Mouse (Mus musculus) testis, adult 2 months (tissue): Measurements from ENCODE around the gene Gm21992. TPM values are rescaled to one million over a fixed set of nuclear protein-coding genes. Genes with fewer than 3 reads are reported as not detected.

Experiments used
- H3K27ac ChIP-seq: fragments of 200-500 bp; 2 replicates; pipeline ENCODE4 v1.5.1; 2012; ENCODE audit warnings: low read depth, low read length; ENCODE audit not compliant: control insufficient read depth, insufficient read depth
- H3K27me3 ChIP-seq: fragments of 200-500 bp; 2 replicates; pipeline ENCODE4 v1.6.1; 2012; ENCODE audit warnings: mild to moderate bottlenecking, low read length, moderate library complexity; ENCODE audit not compliant: control insufficient read depth, insufficient read depth
- H3K36me3 ChIP-seq: fragments of 200-500 bp; 2 replicates; pipeline ENCODE4 v1.6.1; 2012; ENCODE audit warnings: mild to moderate bottlenecking, low read length; ENCODE audit not compliant: control insufficient read depth, insufficient read depth
- H3K4me1 ChIP-seq: fragments of 200-500 bp; 2 replicates; pipeline ENCODE4 v1.6.1; 2012; ENCODE audit warnings: low read length; ENCODE audit not compliant: control insufficient read depth, insufficient read depth
- H3K4me3 ChIP-seq: fragments of 200-500 bp; 2 replicates; pipeline ENCODE4 v1.5.1; 2012; ENCODE audit warnings: low read depth, mild to moderate bottlenecking, low read length, moderate library complexity, mixed read lengths; ENCODE audit not compliant: control insufficient read depth
- CTCF ChIP-seq: fragments of 200-500 bp; IDR thresholded peaks from 2 replicates; pipeline ENCODE4 v1.5.1; 2012; ENCODE audit warnings: low read depth, mild to moderate bottlenecking, inconsistent platforms, low read length, moderate library complexity; ENCODE audit not compliant: control insufficient read depth, insufficient read depth, insufficient replicate concordance
- POLR2A ChIP-seq: fragments of 200-500 bp; IDR thresholded peaks from 2 replicates; pipeline ENCODE4 v1.6.1; 2012; ENCODE audit warnings: low read depth, mild to moderate bottlenecking, inconsistent platforms, low read length, moderate library complexity; ENCODE audit not compliant: control insufficient read depth
- polyA plus RNA-seq: library from polyadenylated mRNA; depleted of rRNA; stranded (reverse); fragments of >200 nt; gene quantifications from 2 replicates; pipeline ENCODE4 v1.2.3, GENCODE M21; 2012; rRNA removed

Gene Gm21992
- polyA plus RNA-seq, 1 experiment: 9.4 TPM

- H3K36me3 ChIP-seq: no peaks in the 10 kb centered on the region
- H3K27me3 ChIP-seq: no peaks in the 10 kb centered on the region
- TF ChIP-seq CTCF (no peak), POLR2A (peak; percentile 54)
- H3K4me1 ChIP-seq: peaks cover 12% of the 10 kb centered on the region
- H3K4me3 ChIP-seq: peak within 1 kb of the TSS; percentile 96
- H3K27ac ChIP-seq: peak within 1 kb of the TSS; percentile 66
Observed at GRCm38 (mm10) chr19:4698205-4698677, 113.2 kb downstream of the Gm21992 start, which contains the start of gene Gm960. Gene Gm960, minus strand, starts transcription at chr19:4698668.

DNA sequence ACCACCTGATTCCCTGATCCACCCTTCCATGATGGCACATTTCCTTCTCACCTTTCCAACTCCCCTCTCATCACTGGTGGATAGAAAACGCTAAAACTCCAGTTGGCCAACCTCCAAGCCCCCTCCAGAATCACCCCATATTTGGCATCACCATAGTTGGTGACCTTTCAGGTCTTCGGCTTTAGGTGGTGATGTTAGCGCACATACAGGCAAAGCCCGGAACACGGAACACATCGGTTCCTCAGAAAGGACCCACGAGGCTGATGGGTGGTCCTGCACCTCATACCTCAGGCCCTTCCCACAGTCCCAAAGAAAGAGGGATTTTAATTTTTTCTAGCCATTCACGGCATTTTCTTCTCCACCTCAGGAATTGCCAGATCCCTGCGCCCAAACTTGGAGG lies 113.7 kb downstream of the Gm21992 start:
- TF ChIP-seq CTCF: no peak
- no peak for TF ChIP-seq POLR2A
- no peaks in the 10 kb centered on the region for H3K36me3 ChIP-seq
- H3K4me3 ChIP-seq: peak overlapping the region; percentile 96
- H3K4me1 ChIP-seq: peaks cover 12% of the 10 kb centered on the region
- no peaks in the 10 kb centered on the region for H3K27me3 ChIP-seq
- H3K27ac ChIP-seq: peak overlapping the region; percentile 61

DNA sequence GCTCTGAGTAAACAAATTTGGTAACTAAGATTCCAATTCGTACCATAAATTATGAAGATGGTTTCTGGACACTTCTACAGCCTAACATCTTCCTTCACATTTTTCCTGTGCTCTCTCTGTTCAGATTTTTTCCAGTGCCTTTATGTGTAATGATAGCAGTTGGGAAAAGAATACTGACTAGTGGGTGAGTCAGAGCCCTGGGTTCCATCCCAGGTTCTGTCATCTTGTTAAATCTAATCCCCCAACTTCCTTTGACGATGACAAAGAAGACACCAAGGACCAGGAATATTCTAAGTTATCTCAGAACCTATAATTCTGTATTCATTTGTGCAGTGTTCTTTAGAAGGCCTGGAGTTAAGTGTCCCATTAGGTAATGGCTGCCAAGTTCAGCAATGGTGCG lies 114.3 kb downstream of the Gm21992 start:
- TF ChIP-seq CTCF (no peak), POLR2A (no peak)

DNA sequence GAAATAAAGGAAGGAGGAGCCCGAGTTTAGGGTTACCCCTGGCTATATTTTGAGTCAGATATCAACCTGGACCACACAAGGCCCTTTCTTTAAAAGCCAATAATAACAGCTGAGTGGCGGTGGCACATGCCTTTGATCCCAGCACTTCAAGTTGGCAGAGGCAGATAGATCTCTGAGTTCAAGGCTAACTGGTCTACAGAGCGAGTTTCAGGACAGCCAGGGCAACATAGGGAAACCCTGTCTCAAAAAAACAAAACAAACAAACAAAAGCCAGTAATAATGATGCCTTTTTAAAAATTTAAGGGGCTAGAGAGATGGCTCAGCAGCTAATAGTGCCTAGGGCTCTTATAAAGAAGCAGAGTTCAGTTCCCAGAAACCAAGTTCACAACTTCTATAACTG lies 117.1 kb downstream of the Gm21992 start:
- TF ChIP-seq POLR2A: no peak
- no peak for TF ChIP-seq CTCF
- Histone ChIP-seq H3K36me3 (no peaks in the 10 kb centered on the region), H3K4me3 (no peak overlapping the region), H3K4me1 (peaks cover 12% of the 10 kb centered on the region), H3K27ac (no peak overlapping the region), H3K27me3 (no peaks in the 10 kb centered on the region)

More for the DNA sequence above, 114.3 kb downstream of the Gm21992 start:
- Histone ChIP-seq H3K36me3 (no peaks in the 10 kb centered on the region), H3K27me3 (no peaks in the 10 kb centered on the region), H3K27ac (no peak overlapping the region; the same call in 1 of the 2 replicates), H3K4me1 (peaks cover 12% of the 10 kb centered on the region), H3K4me3 (no peak overlapping the region)

Other genes starting within 250 kb of the Gm21992 start
- 1.7 and 1.9 TPM in 2 replicates for gene Lrfn4, start 195.9 kb downstream of the Gm21992 start, polyA plus RNA-seq
- 41.2 and 43.7 TPM in 2 replicates for gene Rce1, start 186.0 kb downstream of the Gm21992 start, polyA plus RNA-seq
- 4.9 and 5.1 TPM in 2 replicates for gene Gm960, start 112.9 kb downstream of the Gm21992 start, polyA plus RNA-seq
- gene Sptbn2, start 100.4 kb downstream of the Gm21992 start, polyA plus RNA-seq: 1.1 and 1.3 TPM in 2 replicates
- 218 and 233 TPM in 2 replicates for gene Rbm4b, start 55.1 kb downstream of the Gm21992 start, polyA plus RNA-seq
- 22.6 and 26.4 TPM in 2 replicates for gene Rbm4, start 17.7 kb downstream of the Gm21992 start, polyA plus RNA-seq
- gene Rbm14, start within 50 bp of the Gm21992 start, polyA plus RNA-seq: 44.0 and 45.7 TPM in 2 replicates
- 57.9 and 66.4 TPM in 2 replicates for gene Ccs, start 27.7 kb upstream of the Gm21992 start, polyA plus RNA-seq
- 39.4 and 40.3 TPM in 2 replicates for gene Ccdc87, start 27.8 kb upstream of the Gm21992 start, polyA plus RNA-seq
- gene Ctsf, start 43.5 kb upstream of the Gm21992 start, polyA plus RNA-seq: 32.4 and 35.7 TPM in 2 replicates
- gene Actn3, start 66.3 kb upstream of the Gm21992 start, polyA plus RNA-seq: 8.6 and 8.9 TPM in 2 replicates
- 9.2 and 10.7 TPM in 2 replicates for gene Zdhhc24, start 67.1 kb upstream of the Gm21992 start, polyA plus RNA-seq
- 15.5 and 16.5 TPM in 2 replicates for gene Bbs1, start 95.0 kb upstream of the Gm21992 start, polyA plus RNA-seq
- gene Dpp3, start 116.7 kb upstream of the Gm21992 start, polyA plus RNA-seq: 81.8 and 95.7 TPM in 2 replicates
- 0.77 and 0.96 TPM in 2 replicates for gene Peli3, start 131.5 kb upstream of the Gm21992 start, polyA plus RNA-seq
- 76.0 and 89.3 TPM in 2 replicates for gene Mrpl11, start 150.5 kb upstream of the Gm21992 start, polyA plus RNA-seq
- 1.4 and 1.5 TPM in 2 replicates for gene Npas4, start 178.7 kb upstream of the Gm21992 start, polyA plus RNA-seq
- gene Slc29a2, start 212.2 kb upstream of the Gm21992 start, polyA plus RNA-seq: 4.9 and 5.2 TPM in 2 replicates
- gene B4gat1, start 227.2 kb upstream of the Gm21992 start, polyA plus RNA-seq: 3.7 and 4.2 TPM in 2 replicates
- gene AC124502.3, start 227.3 kb upstream of the Gm21992 start, polyA plus RNA-seq: 0.61 and 0.98 TPM in 2 replicates
- 200 and 216 TPM in 2 replicates for gene Brms1, start 229.7 kb upstream of the Gm21992 start, polyA plus RNA-seq
- gene Rin1, start 238.9 kb upstream of the Gm21992 start, polyA plus RNA-seq: 27.1 and 27.5 TPM in 2 replicates